Mouse (Mus musculus) ovary, postnatal 10 days (tissue): ENCODE results near the gene Dnajb1.

ENCODE experiments used
- DNase-seq: peaks from one replicate; pipeline ENCODE4 v3.0.0; 2022; ENCODE audit warnings: low spot score

Dnajb1 gene

GRCm38 (mm10) chr8:83613695-83614094 is 5.7 kb downstream of the Dnajb1 start:
- DNase-seq: no peak

GRCm38 (mm10) chr8:83616625-83617024 is 8.6 kb downstream of the Dnajb1 start:
- no peak for DNase-seq

- DNase-seq: no peak
Measured at GRCm38 (mm10) chr8:83617111-83617510, 9.1 kb downstream of the Dnajb1 start.

GRCm38 (mm10) chr8:83618566-83618965 is 10.6 kb downstream of the Dnajb1 start:
- no peak for DNase-seq

GRCm38 (mm10) chr8:83619568-83620285 is 11.7 kb downstream of the Dnajb1 start:
- no peak for DNase-seq

- DNase-seq: no peak
Measured at GRCm38 (mm10) chr8:83621691-83622388, 13.8 kb downstream of the Dnajb1 start.

GRCm38 (mm10) chr8:83622389-83622989 is 14.5 kb downstream of the Dnajb1 start:
- DNase-seq: peak; percentile 45

- no peak for DNase-seq
Measured at GRCm38 (mm10) chr8:83623549-83623948, 15.6 kb downstream of the Dnajb1 start.

GRCm38 (mm10) chr8:83624739-83625138 is 16.7 kb downstream of the Dnajb1 start:
- no peak for DNase-seq

GRCm38 (mm10) chr8:83625676-83626299 is 17.8 kb downstream of the Dnajb1 start:
- DNase-seq: no peak

GRCm38 (mm10) chr8:83632083-83632707 is 24.2 kb downstream of the Dnajb1 start:
- DNase-seq: no peak

- no peak for DNase-seq
Measured at GRCm38 (mm10) chr8:83638856-83639255, 30.9 kb downstream of the Dnajb1 start.

GRCm38 (mm10) chr8:83639649-83640048 is 31.7 kb downstream of the Dnajb1 start:
- DNase-seq: no peak

GRCm38 (mm10) chr8:83647511-83647910 is 39.5 kb downstream of the Dnajb1 start:
- no peak for DNase-seq

GRCm38 (mm10) chr8:83648031-83648430 is 40.0 kb downstream of the Dnajb1 start:
- no peak for DNase-seq

- DNase-seq: no peak
Measured at GRCm38 (mm10) chr8:83649699-83650098, 41.7 kb downstream of the Dnajb1 start.

- peak; percentile 82 for DNase-seq
Measured at GRCm38 (mm10) chr8:83652030-83652743, 44.2 kb downstream of the Dnajb1 start, which contains the start of gene Gipc1. Gene Gipc1, plus strand, starts transcription at chr8:83652677.

- DNase-seq: no peak
Measured at GRCm38 (mm10) chr8:83652744-83653661, 45.0 kb downstream of the Dnajb1 start.

- DNase-seq: no peak
Measured at GRCm38 (mm10) chr8:83653662-83654017, 45.6 kb downstream of the Dnajb1 start.

- DNase-seq: no peak
Measured at GRCm38 (mm10) chr8:83654725-83655124, 46.7 kb downstream of the Dnajb1 start.
